Mouse (Mus musculus): ENCODE results near the gene Cfap77. TPM values are rescaled to one million over a fixed set of nuclear protein-coding genes. Genes with fewer than 3 reads are reported as not detected.
"Not testable (repeated sequence)": the region's sequence is repeated elsewhere in the genome, so short reads cannot be mapped to it uniquely, and the experiment has no call there.

Cfap77 gene
- polyA plus RNA-seq, 1 experiment from 2014 or later = 0.51 TPM

DNA sequence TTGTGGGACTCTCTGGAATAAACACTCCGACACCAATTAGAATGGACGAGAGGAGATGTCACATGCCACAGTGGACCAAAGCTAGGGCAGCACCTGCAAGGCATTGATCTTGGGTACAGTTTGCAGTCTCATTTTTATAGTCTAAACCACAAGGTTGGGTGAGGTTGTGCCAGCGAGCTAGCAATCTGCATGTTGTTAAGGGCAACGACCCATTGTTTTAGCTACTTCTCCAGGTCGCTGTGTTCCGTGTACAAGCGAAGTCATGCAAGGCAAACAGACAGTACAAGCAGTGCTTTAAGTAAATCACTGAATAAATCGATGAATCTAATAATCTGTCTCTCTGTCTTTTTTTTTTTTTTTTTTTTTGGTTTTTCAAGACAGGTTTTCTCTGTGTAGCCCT lies 40.8 kb upstream of the Cfap77 start:
- H3K27me3 ChIP-seq (ENCODE audit: control insufficient read depth, insufficient read depth, low read length) = no peaks in the 10 kb centered on the region
- H3K4me3 ChIP-seq (ENCODE audit: low read depth, low read length) = no peak overlapping the region
- WGBS = 93% methylated on average over 8 of the region's 8 CpGs
- H3K4me2 ChIP-seq (replicated peaks; ENCODE audit: low read depth, low read length) = no peak overlapping the region
- H3K9ac ChIP-seq (ENCODE audit: low read depth, low read length) = no peak overlapping the region
- no peaks in the 10 kb centered on the region for H3K36me3 ChIP-seq (ENCODE audit: control insufficient read depth, insufficient read depth, low read length)
- H3K4me1 ChIP-seq (replicated peaks; ENCODE audit: control insufficient read depth, insufficient read depth, low read length) = no peaks in the 10 kb centered on the region
- H3K27ac ChIP-seq (ENCODE audit: low read depth, low read length) = no peak overlapping the region
- H3K9me3 ChIP-seq (ENCODE audit: control insufficient read depth, low read length) = no peaks in the 10 kb centered on the region
- ATAC-seq (ENCODE audit: low FRiP score) = no peak
- DNase-seq (ENCODE audit: low spot score) = no peak

DNA sequence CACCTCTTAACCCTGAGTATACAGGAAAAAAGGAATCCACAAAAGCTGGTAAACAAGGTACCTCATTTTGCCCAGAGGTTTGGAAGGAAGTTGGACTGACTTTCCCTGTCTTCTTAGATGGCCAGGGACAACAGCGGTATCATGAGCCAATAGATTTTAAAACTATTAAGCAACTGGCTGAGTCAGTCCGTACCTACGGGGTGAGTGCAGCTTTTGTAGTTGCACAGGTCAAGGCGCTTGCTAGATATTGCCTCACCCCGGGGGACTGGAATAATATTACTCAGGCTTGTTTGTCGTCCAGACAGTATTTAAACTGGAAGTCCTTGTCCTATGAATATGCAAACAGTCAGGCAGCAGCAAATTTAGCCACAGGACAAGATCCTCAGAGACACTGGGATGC lies 34.4 kb upstream of the Cfap77 start:
- not testable (repeated sequence) for H3K9me3 ChIP-seq (ENCODE audit: control insufficient read depth, low read length); H3K4me3 ChIP-seq (ENCODE audit: low read depth, low read length); H3K4me1 ChIP-seq (replicated peaks; ENCODE audit: control insufficient read depth, insufficient read depth, low read length); H3K9ac ChIP-seq (ENCODE audit: low read depth, low read length); H3K27ac ChIP-seq (ENCODE audit: low read depth, low read length); H3K4me2 ChIP-seq (replicated peaks; ENCODE audit: low read depth, low read length); H3K36me3 ChIP-seq (ENCODE audit: control insufficient read depth, insufficient read depth, low read length); DNase-seq (ENCODE audit: low spot score); H3K27me3 ChIP-seq (ENCODE audit: control insufficient read depth, insufficient read depth, low read length); ATAC-seq (ENCODE audit: low FRiP score)
- whole genome bisulfite sequencing = 90% methylated on average over 6 of the region's 6 CpGs

DNA sequence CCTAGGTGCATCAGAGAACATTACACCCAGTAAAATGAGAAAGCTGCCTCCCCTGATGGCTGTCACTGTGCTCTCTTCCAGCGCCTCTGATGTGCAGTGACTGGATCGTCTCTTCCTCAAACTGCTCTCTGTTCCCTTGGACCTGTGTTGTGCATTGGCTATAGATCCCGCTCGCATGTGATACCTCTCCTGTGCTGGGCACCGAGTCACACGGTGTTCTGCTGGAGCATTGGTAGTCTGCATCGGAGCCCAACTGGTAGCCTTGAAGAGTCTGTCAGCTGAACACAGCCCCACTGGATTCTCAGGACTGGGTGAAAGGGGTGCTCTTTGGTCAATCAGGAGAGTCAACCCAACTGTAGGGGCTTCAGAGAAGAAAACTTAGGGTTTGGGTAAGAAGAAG lies 31.2 kb upstream of the Cfap77 start:
- Histone ChIP-seq H3K27me3 (ENCODE audit: control insufficient read depth, insufficient read depth, low read length) (no peaks in the 10 kb centered on the region), H3K4me2 (replicated peaks; ENCODE audit: low read depth, low read length) (no peak overlapping the region), H3K36me3 (ENCODE audit: control insufficient read depth, insufficient read depth, low read length) (no peaks in the 10 kb centered on the region; the same call in 1 of the 2 replicates), H3K4me1 (replicated peaks; ENCODE audit: control insufficient read depth, insufficient read depth, low read length) (no peaks in the 10 kb centered on the region), H3K4me3 (ENCODE audit: low read depth, low read length) (no peak overlapping the region), H3K9ac (ENCODE audit: low read depth, low read length) (no peak overlapping the region), H3K27ac (ENCODE audit: low read depth, low read length) (no peak overlapping the region), H3K9me3 (ENCODE audit: control insufficient read depth, low read length) (no peaks in the 10 kb centered on the region)
- DNase-seq (ENCODE audit: low spot score) (no peak), ATAC-seq (ENCODE audit: low FRiP score) (no peak)
- WGBS = 97% methylated on average over 7 of the region's 7 CpGs

DNA sequence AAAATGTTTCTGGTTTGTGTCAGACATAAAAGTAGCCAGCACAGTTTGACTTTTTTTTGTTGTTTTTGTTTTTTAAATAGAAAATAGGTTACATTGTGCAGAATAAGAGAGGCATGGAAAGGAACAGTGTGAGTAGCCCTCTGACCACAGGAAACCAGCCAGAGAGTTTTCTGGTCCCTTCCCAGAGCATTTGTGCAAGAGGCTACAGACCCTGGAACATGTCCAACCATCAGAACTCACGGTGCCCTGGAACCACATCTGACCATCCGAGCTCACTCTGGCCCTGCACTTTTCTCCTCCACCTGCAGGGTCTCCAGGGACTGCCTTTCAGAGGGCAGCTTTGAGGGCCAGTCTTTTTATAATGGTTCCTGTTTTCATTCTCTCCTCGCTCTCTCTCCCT lies 27.1 kb upstream of the Cfap77 start:
- DNase-seq (ENCODE audit: low spot score) = no peak
- no peak for ATAC-seq (ENCODE audit: low FRiP score)
- Histone ChIP-seq H3K27ac (ENCODE audit: low read depth, low read length) (no peak overlapping the region), H3K4me3 (ENCODE audit: low read depth, low read length) (no peak overlapping the region), H3K36me3 (ENCODE audit: control insufficient read depth, insufficient read depth, low read length) (no peaks in the 10 kb centered on the region; the same call in none of the 2 replicates), H3K4me1 (replicated peaks; ENCODE audit: control insufficient read depth, insufficient read depth, low read length) (no peaks in the 10 kb centered on the region), H3K27me3 (ENCODE audit: control insufficient read depth, insufficient read depth, low read length) (no peaks in the 10 kb centered on the region), H3K9ac (ENCODE audit: low read depth, low read length) (no peak overlapping the region), H3K4me2 (replicated peaks; ENCODE audit: low read depth, low read length) (no peak overlapping the region), H3K9me3 (ENCODE audit: control insufficient read depth, low read length) (no peaks in the 10 kb centered on the region)
- WGBS = 89% methylated on average over 3 of the region's 3 CpGs

DNA sequence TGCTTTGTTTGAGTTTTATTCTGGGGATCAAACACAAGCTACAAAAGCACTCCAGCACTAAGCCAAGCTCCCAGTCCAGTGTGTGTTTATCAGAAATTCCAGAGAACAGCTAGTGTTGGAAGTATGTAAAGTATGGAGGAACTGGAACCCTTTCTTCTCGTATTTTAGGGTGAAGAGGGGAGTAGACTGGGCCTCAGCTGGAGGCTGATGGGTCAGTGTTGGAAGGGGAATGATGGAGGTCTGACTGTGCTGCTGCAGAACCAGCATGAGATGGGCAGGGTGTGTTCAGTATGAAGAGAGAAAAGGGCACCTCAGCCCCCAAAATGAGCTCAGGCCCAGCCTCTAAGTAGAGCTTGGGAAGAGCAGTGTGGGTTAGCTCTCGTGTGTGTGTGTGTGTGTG lies 21.4 kb upstream of the Cfap77 start:
- Histone ChIP-seq H3K9me3 (ENCODE audit: control insufficient read depth, low read length) (no peaks in the 10 kb centered on the region), H3K27ac (ENCODE audit: low read depth, low read length) (no peak overlapping the region), H3K36me3 (ENCODE audit: control insufficient read depth, insufficient read depth, low read length) (peaks cover 3% of the 10 kb centered on the region), H3K4me1 (replicated peaks; ENCODE audit: control insufficient read depth, insufficient read depth, low read length) (no peaks in the 10 kb centered on the region), H3K9ac (ENCODE audit: low read depth, low read length) (no peak overlapping the region), H3K27me3 (ENCODE audit: control insufficient read depth, insufficient read depth, low read length) (no peaks in the 10 kb centered on the region), H3K4me2 (replicated peaks; ENCODE audit: low read depth, low read length) (no peak overlapping the region), H3K4me3 (ENCODE audit: low read depth, low read length) (no peak overlapping the region)
- no peak for ATAC-seq (ENCODE audit: low FRiP score)
- no peak for DNase-seq (ENCODE audit: low spot score)
- WGBS = 76% methylated on average over 2 of the region's 2 CpGs

DNA sequence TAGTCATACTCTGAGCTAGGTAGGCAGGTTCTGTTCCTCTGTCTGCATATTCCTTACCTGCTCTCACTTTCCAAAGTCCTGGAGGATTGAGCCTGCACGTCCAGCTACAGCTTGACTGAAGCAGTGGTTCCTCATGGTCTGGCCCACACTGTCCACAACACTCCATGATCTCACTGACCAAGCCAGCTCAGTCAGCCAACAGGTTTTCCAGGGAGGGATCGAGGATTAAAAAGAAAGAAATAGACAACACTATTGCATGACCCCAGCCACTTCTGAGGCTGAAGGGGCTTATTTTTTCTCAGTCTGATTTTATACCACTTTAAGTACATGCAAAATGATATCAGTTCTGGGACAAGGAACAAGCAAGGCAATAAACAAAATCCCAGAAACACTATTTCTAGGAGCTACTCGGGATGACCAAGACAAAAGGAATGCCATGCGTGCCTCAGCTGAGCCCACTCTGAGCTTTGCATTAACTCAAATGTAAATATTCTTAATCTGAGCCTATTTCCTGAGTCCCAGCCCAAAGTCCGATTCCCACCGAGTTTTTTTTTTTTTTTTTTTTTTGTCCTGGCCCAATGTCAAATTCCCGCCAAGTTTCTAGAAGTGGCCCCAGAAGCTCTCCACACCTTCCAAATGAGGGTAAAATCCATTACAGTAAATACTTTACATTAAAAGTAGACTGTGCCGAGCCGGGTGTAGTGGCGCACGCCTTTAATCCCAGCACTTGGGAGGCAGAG lies 20.6 kb upstream of the Cfap77 start:
- no peaks in the 10 kb centered on the region for H3K9me3 ChIP-seq (ENCODE audit: control insufficient read depth, low read length)
- no peaks in the 10 kb centered on the region for H3K27me3 ChIP-seq (ENCODE audit: control insufficient read depth, insufficient read depth, low read length)
- no peak overlapping the region for H3K4me3 ChIP-seq (ENCODE audit: low read depth, low read length)
- H3K9ac ChIP-seq (ENCODE audit: low read depth, low read length) = no peak overlapping the region
- DNase-seq (ENCODE audit: low spot score) = no peak
- H3K4me2 ChIP-seq (replicated peaks; ENCODE audit: low read depth, low read length) = no peak overlapping the region
- no peaks in the 10 kb centered on the region for H3K4me1 ChIP-seq (replicated peaks; ENCODE audit: control insufficient read depth, insufficient read depth, low read length)
- H3K27ac ChIP-seq (ENCODE audit: low read depth, low read length) = no peak overlapping the region
- no peak for ATAC-seq (ENCODE audit: low FRiP score)
- peaks cover 6% of the 10 kb centered on the region for H3K36me3 ChIP-seq (ENCODE audit: control insufficient read depth, insufficient read depth, low read length)
- WGBS = 93% methylated on average over 11 of the region's 11 CpGs

DNA sequence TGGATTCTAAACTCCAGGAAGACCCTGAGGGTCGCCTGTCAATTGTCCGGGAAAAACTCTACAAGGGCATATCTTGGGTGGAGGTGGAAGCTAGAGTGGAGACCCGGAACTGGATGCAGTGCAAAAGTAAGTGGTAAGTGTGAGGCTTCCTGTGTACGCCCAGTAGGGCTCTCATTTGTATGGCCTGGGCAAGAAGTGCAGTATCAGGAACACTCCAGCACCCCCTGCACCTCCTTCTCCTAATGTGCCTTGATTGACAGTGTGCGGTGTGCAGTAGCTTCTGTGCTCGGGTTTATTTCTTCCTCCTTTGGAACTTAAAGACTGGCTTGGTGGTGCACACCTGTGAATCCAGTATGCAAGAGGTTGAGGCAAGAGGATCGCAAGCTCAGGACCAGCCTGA lies 19.8 kb upstream of the Cfap77 start:
- H3K9ac ChIP-seq (ENCODE audit: low read depth, low read length) = no peak overlapping the region
- no peaks in the 10 kb centered on the region for H3K9me3 ChIP-seq (ENCODE audit: control insufficient read depth, low read length)
- no peak overlapping the region for H3K27ac ChIP-seq (ENCODE audit: low read depth, low read length)
- H3K4me3 ChIP-seq (ENCODE audit: low read depth, low read length) = no peak overlapping the region
- H3K4me2 ChIP-seq (replicated peaks; ENCODE audit: low read depth, low read length) = no peak overlapping the region
- DNase-seq (ENCODE audit: low spot score) (no peak), ATAC-seq (ENCODE audit: low FRiP score) (no peak)
- H3K4me1 ChIP-seq (replicated peaks; ENCODE audit: control insufficient read depth, insufficient read depth, low read length) = no peaks in the 10 kb centered on the region
- peaks cover 6% of the 10 kb centered on the region for H3K36me3 ChIP-seq (ENCODE audit: control insufficient read depth, insufficient read depth, low read length)
- H3K27me3 ChIP-seq (ENCODE audit: control insufficient read depth, insufficient read depth, low read length) = no peaks in the 10 kb centered on the region
- WGBS = 91% methylated on average over 7 of the region's 7 CpGs

DNA sequence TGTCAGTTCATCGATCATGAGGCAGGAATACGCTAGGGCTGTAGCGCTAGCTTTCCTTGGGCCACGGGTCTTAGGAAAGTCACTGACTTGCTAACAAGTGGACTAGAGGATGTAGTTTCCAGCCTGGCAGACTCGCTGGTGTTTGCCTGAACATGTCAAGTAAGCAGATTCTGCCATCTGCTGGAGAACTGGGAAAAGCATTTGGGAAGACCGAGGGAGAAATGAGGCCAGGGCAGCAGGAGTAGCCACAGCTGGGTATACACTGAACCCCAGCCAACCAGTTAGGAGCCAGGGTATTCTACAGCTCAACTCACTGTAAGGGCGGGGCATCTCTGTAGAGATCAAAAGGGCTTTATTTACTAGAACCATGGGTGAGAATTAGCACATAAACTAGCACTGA lies 11.5 kb upstream of the Cfap77 start:
- Histone ChIP-seq H3K4me1 (replicated peaks; ENCODE audit: control insufficient read depth, insufficient read depth, low read length) (no peaks in the 10 kb centered on the region), H3K27me3 (ENCODE audit: control insufficient read depth, insufficient read depth, low read length) (no peaks in the 10 kb centered on the region), H3K27ac (ENCODE audit: low read depth, low read length) (no peak overlapping the region), H3K9ac (ENCODE audit: low read depth, low read length) (no peak overlapping the region), H3K36me3 (ENCODE audit: control insufficient read depth, insufficient read depth, low read length) (peaks cover 6% of the 10 kb centered on the region), H3K4me3 (ENCODE audit: low read depth, low read length) (no peak overlapping the region), H3K9me3 (ENCODE audit: control insufficient read depth, low read length) (no peaks in the 10 kb centered on the region), H3K4me2 (replicated peaks; ENCODE audit: low read depth, low read length) (no peak overlapping the region)
- peak; percentile 51 for DNase-seq (ENCODE audit: low spot score)
- no peak for ATAC-seq (ENCODE audit: low FRiP score)
- WGBS = 58% methylated on average over 7 of the region's 7 CpGs

DNA sequence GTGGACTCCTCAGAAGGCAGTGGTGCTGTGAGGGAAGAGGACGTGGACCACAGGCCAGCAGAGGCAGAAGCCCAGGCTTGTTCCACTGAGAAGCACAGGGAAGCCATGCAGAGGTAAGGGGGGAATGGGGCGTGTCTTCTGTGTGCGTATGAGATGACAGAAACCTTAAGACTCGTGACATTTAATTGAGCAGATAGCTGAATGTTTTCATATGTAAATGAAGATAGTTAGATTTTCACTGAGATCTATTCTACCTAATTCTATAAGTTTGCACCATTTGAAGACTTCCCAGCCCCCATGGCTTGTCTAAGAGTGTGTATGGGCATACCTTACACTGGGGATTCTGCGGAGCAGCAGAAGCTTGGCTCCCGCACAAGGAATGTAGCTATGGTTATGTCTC lies 10.9 kb upstream of the Cfap77 start:
- Histone ChIP-seq H3K4me1 (replicated peaks; ENCODE audit: control insufficient read depth, insufficient read depth, low read length) (peaks cover 2% of the 10 kb centered on the region; the same call in 1 of the 2 replicates), H3K36me3 (ENCODE audit: control insufficient read depth, insufficient read depth, low read length) (0 out of 2 replicates have a peak, but pooled peaks cover 2% of the 10 kb centered on the region), H3K4me3 (ENCODE audit: low read depth, low read length) (no peak overlapping the region), H3K9me3 (ENCODE audit: control insufficient read depth, low read length) (no peaks in the 10 kb centered on the region), H3K27ac (ENCODE audit: low read depth, low read length) (no peak overlapping the region), H3K9ac (ENCODE audit: low read depth, low read length) (no peak overlapping the region), H3K27me3 (ENCODE audit: control insufficient read depth, insufficient read depth, low read length) (no peaks in the 10 kb centered on the region), H3K4me2 (replicated peaks; ENCODE audit: low read depth, low read length) (no peak overlapping the region)
- WGBS = 90% methylated on average over 6 of the region's 6 CpGs
- DNase-seq (ENCODE audit: low spot score) (no peak), ATAC-seq (ENCODE audit: low FRiP score) (no peak)

Data from hindbrain, embryonic 11.5 days (tissue).